Mouse (Mus musculus) stomach, postnatal 0 days (tissue): ENCODE measurements at regions not wholly inside any gene's neighbourhood (a gene's known extent, or its start where the extent isn't known, plus 50 kb on each side); places are given as distances from the start of the nearest gene placed in this dataset.

Experiments
- ATAC-seq: fragments of 200-750 bp; cut with Nextera tagmentation; 2 replicates; pipeline ENCODE4 v1.8.0; 2017; ENCODE audit not compliant: low FRiP score, low TSS enrichment
- DNase-seq: peaks from one replicate; pipeline ENCODE4 v3.0.0-alpha.2; 2016; ENCODE audit warnings: low spot score
- H3K27ac ChIP-seq: fragments of 300-500 bp; sonication (generic); replicated peaks from 2 replicates; pipeline ENCODE4 v1.5.1; 2014; ENCODE audit warnings: mild to moderate bottlenecking, control low read depth
- H3K27me3 ChIP-seq: fragments of 300-500 bp; sonication (generic); 2 replicates; pipeline ENCODE4 v1.6.1; 2014; ENCODE audit warnings: low read length; ENCODE audit not compliant: control insufficient read depth, insufficient read depth
- H3K36me3 ChIP-seq: fragments of 300-500 bp; sonication (generic); 2 replicates; pipeline ENCODE4 v1.6.1; 2014; ENCODE audit warnings: low read length, mixed read lengths; ENCODE audit not compliant: control insufficient read depth, insufficient read depth
- H3K4me1 ChIP-seq: fragments of 300-500 bp; sonication (generic); replicated peaks from 2 replicates; pipeline ENCODE4 v1.6.1; 2014; ENCODE audit warnings: antibody characterized with exemption; ENCODE audit not compliant: control insufficient read depth, insufficient read depth
- H3K4me2 ChIP-seq: fragments of 300-500 bp; sonication (generic); replicated peaks from 2 replicates; pipeline ENCODE4 v1.6.1; 2014; ENCODE audit warnings: low read depth, mild to moderate bottlenecking, control low read depth, moderate library complexity
- H3K4me3 ChIP-seq: fragments of 300-500 bp; sonication (generic); 2 replicates; pipeline ENCODE4 v1.5.1; 2014; ENCODE audit warnings: low read depth, low read length, control low read depth
- H3K9ac ChIP-seq: fragments of 300-500 bp; sonication (generic); 2 replicates; pipeline ENCODE4 v1.6.1; 2014; ENCODE audit warnings: mild to moderate bottlenecking, low read length, control low read depth, mixed read lengths
- H3K9me3 ChIP-seq: fragments of 300-500 bp; sonication (generic); 2 replicates; pipeline ENCODE4 v1.6.1; 2016; ENCODE audit warnings: low read length; ENCODE audit not compliant: control insufficient read depth
- CTCF ChIP-seq: IDR thresholded peaks from 2 replicates; pipeline ENCODE4 v1.5.1; 2016; ENCODE audit warnings: antibody characterized with exemption, low read depth, mild to moderate bottlenecking, moderate library complexity
- EP300 ChIP-seq: optimal IDR thresholded peaks from 2 replicates; pipeline ENCODE3; 2016; ENCODE audit warnings: antibody characterized with exemption
- WGBS: fragments of 180-500 bp; shearing (Covaris S2); extraction: QIAGEN DNeasy Blood & Tissue Kit; methylation state at CpG from one replicate; pipeline ENCODE4 v1.1.7; 2014; 5-methylcytosine and 5-hydroxymethylcytosine counted together

- H3K4me2 ChIP-seq, result no peak overlapping the region
- WGBS, result 86% methylated on average over 3 of the region's 3 CpGs
- H3K36me3 ChIP-seq, result no peaks in the 10 kb centered on the region
- no peak overlapping the region for H3K4me3 ChIP-seq
- no peaks in the 10 kb centered on the region for H3K9me3 ChIP-seq
- no peak overlapping the region for H3K27ac ChIP-seq
- H3K9ac ChIP-seq, result no peak overlapping the region
- no peaks in the 10 kb centered on the region for H3K27me3 ChIP-seq
- no peak for DNase-seq
- ATAC-seq, result no peak
- no peak for TF ChIP-seq CTCF
- no peak for TF ChIP-seq EP300
- H3K4me1 ChIP-seq, result no peaks in the 10 kb centered on the region
Measured at GRCm38 (mm10) chr10:109226989-109227388, 216.2 kb upstream of the Syt1 start.

- DNase-seq (no peak), ATAC-seq (no peak)
- Histone ChIP-seq H3K27ac (no peak overlapping the region), H3K27me3 (no peaks in the 10 kb centered on the region), H3K4me2 (no peak overlapping the region), H3K4me1 (no peaks in the 10 kb centered on the region), H3K9me3 (no peaks in the 10 kb centered on the region), H3K4me3 (no peak overlapping the region), H3K36me3 (no peaks in the 10 kb centered on the region), H3K9ac (no peak overlapping the region)
- 72% methylated on average over 8 of the region's 8 CpGs for WGBS
- no peak for TF ChIP-seq CTCF
- no peak for TF ChIP-seq EP300
Measured at GRCm38 (mm10) chr10:109188761-109189503, 178.2 kb upstream of the Syt1 start.

GRCm38 (mm10) chr10:109188252-109188651 lies 177.5 kb upstream of the Syt1 start:
- H3K4me3 ChIP-seq, result no peak overlapping the region
- no peaks in the 10 kb centered on the region for H3K4me1 ChIP-seq
- H3K4me2 ChIP-seq, result no peak overlapping the region
- no peak for TF ChIP-seq EP300
- WGBS, result 77% methylated on average over 4 of the region's 4 CpGs
- no peaks in the 10 kb centered on the region for H3K9me3 ChIP-seq
- DNase-seq (no peak), ATAC-seq (no peak)
- H3K27ac ChIP-seq, result no peak overlapping the region
- H3K9ac ChIP-seq, result no peak overlapping the region
- H3K36me3 ChIP-seq, result no peaks in the 10 kb centered on the region
- H3K27me3 ChIP-seq, result no peaks in the 10 kb centered on the region

- H3K4me2 ChIP-seq, result no peak overlapping the region
- 38% methylated on average over 2 of the region's 2 CpGs for WGBS
- no peaks in the 10 kb centered on the region for H3K36me3 ChIP-seq
- no peak overlapping the region for H3K9ac ChIP-seq
- H3K27ac ChIP-seq, result no peak overlapping the region
- no peak overlapping the region for H3K4me3 ChIP-seq
- DNase-seq (no peak), ATAC-seq (no peak)
- TF ChIP-seq CTCF, result no peak
- no peak for TF ChIP-seq EP300
- no peaks in the 10 kb centered on the region for H3K4me1 ChIP-seq
- H3K27me3 ChIP-seq, result no peaks in the 10 kb centered on the region
- H3K9me3 ChIP-seq, result no peaks in the 10 kb centered on the region
Measured at GRCm38 (mm10) chr10:109185243-109185642, 174.5 kb upstream of the Syt1 start.

- ATAC-seq (no peak), DNase-seq (no peak)
- Histone ChIP-seq H3K4me1 (no peaks in the 10 kb centered on the region), H3K27ac (no peak overlapping the region), H3K27me3 (no peaks in the 10 kb centered on the region), H3K9ac (no peak overlapping the region), H3K4me2 (no peak overlapping the region), H3K9me3 (no peaks in the 10 kb centered on the region), H3K4me3 (no peak overlapping the region), H3K36me3 (no peaks in the 10 kb centered on the region)
- TF ChIP-seq EP300 (no peak), CTCF (no peak)
- 81% methylated on average over 4 of the region's 4 CpGs for WGBS
Measured at GRCm38 (mm10) chr10:109180527-109180926, 169.7 kb upstream of the Syt1 start.

GRCm38 (mm10) chr10:109160730-109161129 lies 149.9 kb upstream of the Syt1 start:
- Histone ChIP-seq H3K4me1 (no peaks in the 10 kb centered on the region), H3K9ac (no peak overlapping the region), H3K4me2 (no peak overlapping the region), H3K36me3 (no peaks in the 10 kb centered on the region), H3K9me3 (no peaks in the 10 kb centered on the region), H3K27me3 (no peaks in the 10 kb centered on the region), H3K4me3 (no peak overlapping the region), H3K27ac (no peak overlapping the region)
- ATAC-seq, result no peak
- no peak for DNase-seq
- WGBS, result 93% methylated on average over 1 of the region's 1 CpGs
- TF ChIP-seq CTCF (no peak), EP300 (no peak)
